Mouse (Mus musculus) cerebellum, adult (tissue): ENCODE measurements around the gene Parva.

ENCODE experiments used
- ATAC-seq: cut with Nextera tagmentation; 2 replicates; pipeline ENCODE4 v1.9.2; 2017; ENCODE audit warnings: mild to moderate bottlenecking, moderate library complexity, mixed read lengths; ENCODE audit not compliant: insufficient number of reproducible peaks, low FRiP score, low TSS enrichment

Gene Parva

GRCm38 (mm10) chr7:112587449-112587848 is 160.1 kb downstream of the Parva start:
- no peak for ATAC-seq

GRCm38 (mm10) chr7:112589530-112589929 is 162.2 kb downstream of the Parva start:
- no peak for ATAC-seq

DNA sequence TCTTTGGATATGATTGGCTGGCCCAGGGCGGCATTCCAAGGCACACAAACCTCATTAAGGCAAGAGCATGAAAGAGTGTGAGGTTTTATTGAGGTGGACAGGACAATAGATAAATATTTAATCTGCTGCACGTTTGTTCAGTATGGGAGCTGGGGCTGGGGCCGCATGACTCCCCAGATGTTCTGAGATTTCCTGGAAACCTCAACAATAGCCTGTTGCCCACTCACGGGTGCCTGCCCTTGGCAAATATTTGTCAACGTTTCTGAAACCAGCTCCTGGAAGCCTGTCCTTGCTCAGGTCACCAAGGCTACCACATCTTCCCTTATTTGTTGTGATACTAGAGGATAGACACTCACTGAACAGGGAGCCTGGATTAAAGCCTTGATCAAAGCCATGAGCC is 166.3 kb downstream of the Parva start:
- ATAC-seq = no peak

DNA sequence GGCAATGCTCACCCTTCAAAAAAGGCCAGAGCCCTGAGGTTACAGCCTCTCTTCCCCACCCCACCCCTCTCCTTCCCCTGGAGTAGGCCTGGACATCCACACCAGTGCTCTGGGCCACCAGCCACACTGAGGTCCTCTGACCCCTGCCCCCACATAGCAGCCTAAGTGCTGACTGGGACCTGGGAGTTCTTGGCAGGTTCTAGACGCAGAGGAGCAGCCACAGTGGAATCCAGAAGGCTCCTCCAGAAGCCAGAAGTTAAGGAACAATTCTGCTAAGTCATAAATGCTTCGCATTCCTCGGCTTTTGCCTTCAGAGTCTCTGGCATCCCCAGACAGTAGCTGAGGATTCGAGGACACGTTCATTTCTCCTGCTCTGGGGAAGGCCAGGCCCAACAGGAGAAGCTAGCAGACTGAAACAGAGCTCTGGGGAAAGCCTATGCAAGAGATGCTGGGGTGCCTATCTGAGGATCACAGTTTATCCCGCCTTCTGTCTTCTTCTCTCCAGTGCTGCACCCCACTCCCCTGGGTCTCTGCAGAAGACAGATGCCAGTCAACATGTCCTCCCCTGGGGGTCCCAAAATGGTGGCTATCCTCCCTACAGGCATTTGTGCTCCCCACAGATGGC is 168.0 kb downstream of the Parva start:
- no peak for ATAC-seq

GRCm38 (mm10) chr7:112599650-112600049 is 172.3 kb downstream of the Parva start:
- no peak for ATAC-seq

GRCm38 (mm10) chr7:112600163-112600562 is 172.9 kb downstream of the Parva start:
- ATAC-seq = no peak

DNA sequence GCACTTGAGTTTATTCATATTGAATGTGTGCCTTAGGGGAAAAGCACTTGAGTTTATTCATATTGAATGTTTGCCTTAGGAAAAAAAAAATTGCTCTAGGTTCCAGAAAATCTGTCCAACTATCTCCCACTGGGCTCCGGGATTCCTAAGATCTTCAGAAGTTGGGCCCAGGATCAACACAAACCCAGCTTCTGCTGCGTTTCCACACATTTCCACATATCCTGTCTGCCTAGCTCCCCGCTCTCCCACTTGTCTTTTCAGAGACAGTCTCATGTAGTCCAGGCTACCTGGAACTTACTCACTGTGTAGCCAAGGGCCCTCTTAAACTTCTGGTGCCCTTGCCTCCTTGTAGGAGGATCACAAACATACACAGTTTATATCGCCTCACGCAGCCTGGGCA is 175.7 kb downstream of the Parva start:
- ATAC-seq = no peak

DNA sequence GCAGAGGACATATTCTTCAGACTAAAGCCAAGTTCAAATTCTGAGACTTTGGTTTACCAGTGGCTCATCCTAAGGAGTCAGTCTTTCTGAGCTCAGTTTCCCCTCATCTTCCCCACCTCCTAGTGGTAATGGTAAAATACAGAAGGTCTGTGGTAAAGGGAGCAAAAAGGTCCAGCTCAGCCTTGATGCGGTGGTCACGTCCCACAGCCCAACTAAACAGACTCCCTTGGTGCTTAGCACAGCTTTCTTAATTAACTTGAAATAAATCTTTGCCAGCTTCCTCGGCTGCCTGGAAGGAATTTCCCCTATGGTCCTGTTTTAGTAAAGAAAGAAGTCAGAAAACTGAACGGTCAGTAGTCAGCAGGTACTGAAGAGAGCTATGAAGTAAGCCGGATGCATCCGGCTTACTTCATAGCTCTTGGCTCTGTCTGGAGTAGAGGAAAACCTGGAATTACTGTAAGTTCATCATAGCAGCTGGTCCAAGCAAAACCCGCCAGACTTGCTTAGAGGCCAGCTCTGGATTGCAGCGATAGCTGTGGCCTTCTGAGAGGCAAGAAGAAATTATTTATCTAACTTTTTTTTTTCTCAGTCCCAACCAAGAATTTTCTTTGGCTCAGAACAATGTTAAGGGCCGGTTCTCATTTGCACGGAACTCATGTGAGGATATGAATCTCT is 176.3 kb downstream of the Parva start:
- no peak for ATAC-seq

DNA sequence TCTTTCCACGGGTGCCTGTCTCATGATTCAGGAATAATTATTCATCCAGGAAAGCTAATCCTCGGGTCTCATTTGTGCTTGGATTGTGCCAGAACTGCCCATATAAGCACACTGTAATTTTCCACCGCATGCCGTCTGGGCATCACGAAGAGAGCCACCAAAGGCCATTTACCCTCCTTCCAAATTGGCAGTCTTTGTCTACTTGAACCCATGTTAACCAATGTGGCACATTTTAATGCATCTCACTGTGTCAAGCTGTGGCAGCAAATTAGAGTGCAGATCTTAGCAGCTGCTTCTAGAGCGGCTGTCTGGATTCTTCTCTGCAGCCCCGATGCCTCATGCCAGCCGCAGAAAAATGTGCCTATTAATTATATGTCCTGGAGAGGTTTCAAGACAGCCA is 176.9 kb downstream of the Parva start:
- no peak for ATAC-seq

DNA sequence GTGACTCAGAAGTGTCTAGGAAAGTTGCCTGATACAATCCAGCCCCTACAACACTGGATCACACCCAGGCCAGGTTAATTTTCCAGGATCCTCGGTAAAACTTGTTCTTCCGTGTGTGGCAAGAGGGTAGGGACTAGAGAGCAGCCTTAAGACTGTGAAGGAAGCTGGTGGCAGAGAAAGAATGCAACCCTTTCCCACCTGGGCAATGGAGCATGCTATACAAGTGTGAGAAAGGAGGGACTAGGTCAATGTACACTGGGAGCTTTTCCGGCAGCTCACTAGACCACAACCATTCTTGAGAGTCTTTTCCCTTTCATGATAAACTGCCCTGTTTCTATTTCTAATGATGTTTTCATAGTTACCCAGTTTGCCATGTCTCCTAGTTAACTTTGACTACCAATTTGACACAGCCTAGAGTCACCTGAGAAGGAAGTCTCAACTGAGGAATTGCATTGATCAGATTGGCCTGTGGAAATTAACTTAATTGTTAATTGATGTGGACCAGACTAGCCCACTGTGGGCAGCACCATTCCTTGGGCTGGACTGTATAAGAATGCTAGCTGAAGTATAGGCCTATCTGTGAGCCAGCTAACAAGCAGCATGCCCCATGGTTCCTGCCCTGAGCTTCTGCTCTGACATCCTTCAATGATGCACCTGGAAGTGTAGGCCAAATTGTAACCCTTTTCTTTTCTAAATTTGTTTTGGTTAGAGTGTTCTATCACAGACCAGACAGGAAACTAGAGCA is 186.9 kb downstream of the Parva start:
- no peak for ATAC-seq

- ATAC-seq = no peak
Measured at GRCm38 (mm10) chr7:112614791-112615668, 187.7 kb downstream of the Parva start.

DNA sequence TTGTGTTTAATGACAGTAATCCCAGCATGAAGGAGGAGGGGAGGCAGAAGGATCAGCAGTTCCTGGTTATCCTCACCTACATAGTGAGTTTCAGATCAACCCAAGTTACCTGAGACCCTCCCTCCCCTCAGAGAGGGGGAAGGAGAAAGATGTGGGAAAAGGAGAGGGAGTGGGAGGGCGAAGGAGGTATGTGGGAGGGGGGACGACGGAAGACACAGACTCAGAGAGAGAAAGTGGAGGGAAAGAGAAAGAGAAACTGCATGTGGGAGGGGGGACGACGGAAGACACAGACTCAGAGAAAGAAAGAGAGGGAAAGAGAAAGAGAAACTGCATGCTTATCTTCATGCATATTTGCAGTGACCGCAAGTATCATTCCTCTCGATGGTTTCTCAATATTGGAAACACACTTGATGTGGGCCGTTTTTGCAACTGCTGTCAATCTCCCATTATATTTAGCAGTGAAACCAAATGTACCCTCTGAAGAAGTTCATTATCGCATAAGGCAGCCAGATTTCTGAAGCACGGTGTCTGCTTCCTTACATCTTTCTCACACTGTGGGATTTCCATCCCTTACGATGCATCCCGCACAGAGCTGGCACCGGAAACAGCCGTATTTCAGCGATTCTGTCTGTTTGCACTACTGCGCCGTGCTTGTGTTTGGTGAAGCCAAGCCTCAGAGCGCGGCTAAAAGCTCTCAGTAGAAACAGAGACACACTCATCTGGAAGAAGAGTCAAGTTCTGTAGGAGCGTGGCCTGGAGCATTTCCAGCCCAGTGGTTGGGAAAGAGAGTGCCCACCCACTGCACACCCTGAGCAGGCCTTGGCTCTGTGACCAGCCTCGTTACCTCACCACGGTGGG is 193.2 kb downstream of the Parva start:
- no peak for ATAC-seq

GRCm38 (mm10) chr7:112627481-112627880 is 200.2 kb downstream of the Parva start:
- ATAC-seq = no peak

DNA sequence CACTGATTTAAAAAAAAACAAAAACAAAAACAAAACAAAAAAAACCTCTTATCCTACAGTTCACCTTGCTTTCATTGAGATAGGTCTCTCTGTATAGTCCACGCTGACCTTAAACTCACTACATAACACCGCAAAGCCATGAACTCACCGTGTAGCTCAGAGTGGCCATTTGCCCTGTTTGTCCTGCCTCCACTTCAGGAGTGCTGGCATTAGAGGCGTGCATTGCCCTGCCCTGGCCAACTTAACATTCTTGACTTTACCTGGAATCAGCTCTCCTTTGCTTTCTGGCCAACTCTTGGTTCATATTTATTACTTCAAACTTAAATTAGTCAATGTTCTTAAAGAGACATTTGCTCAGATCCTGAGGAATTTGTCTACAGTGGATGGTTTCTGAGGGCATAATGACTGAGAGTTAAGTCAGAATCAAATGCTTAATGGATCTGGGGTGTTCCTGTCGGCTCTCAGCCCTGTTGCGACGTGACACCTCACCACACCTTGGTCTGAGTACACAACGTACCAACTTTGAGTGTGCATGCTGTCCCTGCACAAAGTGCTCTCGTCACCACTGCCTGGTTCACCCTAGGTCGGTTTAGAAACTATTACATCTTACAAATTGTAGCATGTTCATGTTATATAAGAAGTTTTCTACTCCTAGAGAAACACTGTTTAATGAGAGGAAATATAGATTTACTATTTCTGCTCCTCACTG is 207.4 kb downstream of the Parva start:
- no peak for ATAC-seq

DNA sequence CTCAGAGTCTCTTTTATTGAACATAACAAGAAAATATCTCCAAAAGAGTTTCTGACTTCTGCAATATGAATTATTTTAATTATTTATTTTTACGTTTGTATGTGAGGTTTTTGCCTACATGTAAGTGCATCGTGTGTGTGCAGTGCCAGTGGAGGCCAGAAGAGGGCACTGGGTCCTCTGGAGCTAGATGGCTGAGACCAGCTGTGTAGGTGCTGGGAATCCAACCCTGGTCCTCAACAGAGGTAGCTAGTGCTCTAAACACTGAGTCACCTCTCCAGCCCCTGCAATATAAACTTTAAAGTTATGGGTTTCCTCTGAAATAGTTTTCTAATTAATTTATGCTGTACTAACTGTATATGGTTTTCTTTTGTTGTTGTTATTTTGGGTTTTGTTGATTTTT is 208.6 kb downstream of the Parva start:
- no peak for ATAC-seq
